Mouse (Mus musculus) liver, postnatal 0 days (tissue): ENCODE results near the gene Tshz2. TPM values are rescaled to one million over a fixed set of nuclear protein-coding genes. Genes with fewer than 3 reads are reported as not detected.

Experiments
- ATAC-seq: fragments of 200-750 bp; cut with Nextera tagmentation; 2 replicates; pipeline ENCODE4 v1.8.0; 2017; ENCODE audit warnings: mild to moderate bottlenecking, moderate library complexity
- DNase-seq: peaks from one replicate; pipeline ENCODE4 v3.0.0-alpha.2; 2016
- H3K27ac ChIP-seq: fragments of 300-500 bp; sonication (generic); 2 replicates; pipeline ENCODE4 v1.5.1; 2014; ENCODE audit warnings: antibody characterized with exemption, moderate library complexity, mild to moderate bottlenecking, low read depth
- H3K27me3 ChIP-seq: fragments of 300-500 bp; sonication (generic); 2 replicates; pipeline ENCODE4 v1.6.1; 2014; ENCODE audit warnings: low read length, control low read depth, mixed read lengths; ENCODE audit not compliant: insufficient read depth
- H3K36me3 ChIP-seq: fragments of 300-500 bp; sonication (generic); replicated peaks from 2 replicates; pipeline ENCODE4 v1.6.1; 2014; ENCODE audit warnings: mild to moderate bottlenecking, control low read depth, low read length, moderate library complexity, mixed read lengths; ENCODE audit not compliant: insufficient read depth
- H3K4me1 ChIP-seq: fragments of 300-500 bp; sonication (generic); 2 replicates; pipeline ENCODE4 v1.6.1; 2014; ENCODE audit warnings: antibody characterized with exemption, mild to moderate bottlenecking, control low read depth; ENCODE audit not compliant: insufficient read depth
- H3K4me2 ChIP-seq: fragments of 300-500 bp; sonication (generic); 2 replicates; pipeline ENCODE4 v1.6.1; 2014; ENCODE audit warnings: low read depth, mild to moderate bottlenecking, low read length, moderate library complexity, mixed read lengths
- H3K4me3 ChIP-seq: fragments of 300-500 bp; sonication (generic); 2 replicates; pipeline ENCODE4 v1.5.1; 2014; ENCODE audit warnings: low read depth, low read length
- H3K9ac ChIP-seq: fragments of 300-500 bp; sonication (generic); replicated peaks from 2 replicates; pipeline ENCODE4 v1.6.1; 2014; ENCODE audit warnings: mild to moderate bottlenecking, moderate library complexity
- H3K9me3 ChIP-seq: fragments of 300-500 bp; sonication (generic); 2 replicates; pipeline ENCODE4 v1.6.1; 2016; ENCODE audit warnings: mild to moderate bottlenecking, control low read depth, low read length, mixed read lengths
- CTCF ChIP-seq: sonication (generic); IDR thresholded peaks from 2 replicates; pipeline ENCODE4 v1.5.1; 2016; ENCODE audit warnings: antibody characterized with exemption, low read depth
- EP300 ChIP-seq: IDR thresholded peaks from 2 replicates; pipeline ENCODE4 v1.6.1; 2016; ENCODE audit warnings: antibody characterized with exemption, low read depth, mild to moderate bottlenecking
- WGBS: fragments of 180-500 bp; shearing (Covaris S2); extraction: QIAGEN DNeasy Blood & Tissue Kit; methylation state at CpG from one replicate; pipeline ENCODE4 v1.1.7; 2014; ENCODE audit not compliant: insufficient replicate concordance; 5-methylcytosine and 5-hydroxymethylcytosine counted together
- polyA plus RNA-seq: library from polyadenylated mRNA; unstranded; fragments of >200 nt; fragmentation: Nextera tagmentation; extraction: Ambion mirVana; gene quantifications from 2 replicates; pipeline ENCODE4 v1.2.1, GENCODE M21; 2015

Gene Tshz2
- polyA plus RNA-seq, 1 experiment from 2014 or later = 1.5 TPM

DNA sequence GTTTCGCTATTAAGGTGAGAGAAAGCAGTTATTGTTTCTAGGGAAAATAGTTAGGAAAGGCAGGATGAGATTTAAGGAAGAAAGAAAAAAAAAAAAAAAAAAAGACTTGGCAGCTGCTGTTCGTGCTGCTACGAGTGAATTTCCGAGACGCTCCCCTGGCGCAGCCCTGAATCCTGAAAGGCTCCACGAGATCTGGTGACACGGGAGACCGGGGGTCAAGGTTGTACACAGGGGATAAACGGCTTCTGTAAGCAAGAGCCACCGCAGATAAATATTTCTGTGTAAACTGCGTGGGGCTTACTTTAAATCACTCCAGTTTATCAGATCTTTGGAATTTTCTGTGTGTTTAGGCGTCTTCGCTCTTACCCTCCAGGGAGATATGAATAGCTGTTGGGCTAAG, 8.7 kb downstream of the Tshz2 start:
- ATAC-seq (no peak), DNase-seq (no peak)
- no peak overlapping the region for H3K9ac ChIP-seq
- no peak overlapping the region for H3K4me2 ChIP-seq
- no peak overlapping the region for H3K4me3 ChIP-seq
- H3K4me1 ChIP-seq = no peaks in the 10 kb centered on the region
- no peaks in the 10 kb centered on the region for H3K36me3 ChIP-seq
- TF ChIP-seq CTCF (no peak), EP300 (no peak)
- H3K27ac ChIP-seq = no peak overlapping the region
- no peaks in the 10 kb centered on the region for H3K9me3 ChIP-seq
- H3K27me3 ChIP-seq = no peaks in the 10 kb centered on the region
- WGBS = 67% methylated on average over 14 of the region's 14 CpGs

DNA sequence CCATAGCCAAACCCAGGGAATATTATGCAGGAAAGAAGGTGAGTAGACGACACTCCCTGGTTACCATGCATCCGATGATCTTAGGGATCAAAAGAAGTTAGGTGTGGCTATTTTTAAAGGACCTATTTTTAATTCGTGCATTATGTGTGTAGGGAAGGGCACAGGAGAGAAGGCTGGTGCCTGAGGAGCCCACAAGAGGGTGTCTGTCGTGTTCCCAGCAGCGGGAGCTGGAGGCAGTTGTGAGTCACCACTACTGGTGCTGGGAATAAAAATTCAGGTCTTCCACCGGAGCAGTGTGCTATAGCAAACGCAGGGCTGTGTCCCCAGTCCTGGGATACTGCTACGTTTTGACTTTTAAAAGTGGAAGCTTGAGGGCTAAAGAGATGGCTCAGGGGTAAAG, 9.6 kb downstream of the Tshz2 start:
- 83% methylated on average over 8 of the region's 8 CpGs for WGBS
- Histone ChIP-seq H3K9ac (no peak overlapping the region), H3K36me3 (no peaks in the 10 kb centered on the region), H3K27me3 (no peaks in the 10 kb centered on the region), H3K4me1 (no peaks in the 10 kb centered on the region), H3K4me2 (no peak overlapping the region), H3K9me3 (no peaks in the 10 kb centered on the region), H3K4me3 (no peak overlapping the region), H3K27ac (no peak overlapping the region)
- ATAC-seq (no peak), DNase-seq (no peak)
- TF ChIP-seq EP300 (no peak), CTCF (no peak)

DNA sequence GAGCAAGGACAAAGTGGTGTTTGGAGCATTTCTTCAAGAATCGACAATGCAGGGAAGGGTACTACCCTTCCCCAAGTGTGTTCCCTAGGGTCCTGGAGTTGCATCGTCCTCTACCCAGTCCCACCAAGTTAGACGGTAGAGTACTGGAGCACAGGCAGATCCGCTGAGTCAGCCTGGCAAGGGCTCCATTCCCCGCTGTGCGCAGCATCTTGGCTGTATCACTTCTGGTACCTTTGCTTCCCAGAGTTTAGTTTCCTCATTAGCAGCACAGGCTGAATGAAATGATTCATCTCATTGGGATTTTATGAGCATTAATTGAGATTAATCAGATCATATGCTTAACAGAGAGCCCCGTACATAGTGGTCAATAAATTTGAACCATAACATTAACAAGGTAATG, 14.3 kb downstream of the Tshz2 start:
- no peak for DNase-seq
- Histone ChIP-seq H3K4me2 (no peak overlapping the region), H3K4me3 (no peak overlapping the region), H3K9ac (no peak overlapping the region), H3K9me3 (no peaks in the 10 kb centered on the region), H3K27me3 (no peaks in the 10 kb centered on the region), H3K4me1 (no peaks in the 10 kb centered on the region), H3K27ac (no peak overlapping the region), H3K36me3 (no peaks in the 10 kb centered on the region)
- 92% methylated on average over 7 of the region's 7 CpGs for WGBS
- ATAC-seq = no peak
- no peak for TF ChIP-seq EP300
- no peak for TF ChIP-seq CTCF

DNA sequence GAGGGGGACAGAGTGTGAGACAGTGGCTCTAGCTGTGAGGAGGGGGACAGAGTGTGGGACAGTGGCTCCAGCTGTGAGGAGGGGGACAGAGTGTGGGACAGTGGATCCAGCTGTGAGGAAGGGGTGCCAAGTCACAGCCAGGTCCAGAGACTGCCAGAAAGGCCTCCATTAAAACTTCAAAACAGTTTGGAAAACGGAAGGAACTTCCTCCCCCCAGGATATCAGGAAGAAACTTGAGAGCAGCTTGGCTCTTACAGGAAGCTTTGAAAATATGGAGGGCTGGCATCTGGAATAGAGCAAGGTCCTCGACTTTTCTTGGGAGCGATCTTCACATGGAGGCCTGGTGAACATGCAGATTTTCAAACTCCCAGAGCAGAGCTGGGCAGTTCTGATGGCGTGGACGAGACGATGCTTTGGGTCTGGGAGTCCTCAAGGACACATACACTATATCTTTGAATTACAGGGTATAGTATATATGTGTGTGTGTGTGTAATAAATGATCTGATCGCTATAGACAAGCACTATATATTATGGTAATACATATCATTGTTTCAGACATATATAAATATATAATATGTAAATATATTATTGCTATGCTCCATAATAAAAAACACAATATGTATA, 16.6 kb downstream of the Tshz2 start:
- TF ChIP-seq CTCF (no peak), EP300 (no peak)
- no peak overlapping the region for H3K9ac ChIP-seq
- no peaks in the 10 kb centered on the region for H3K27me3 ChIP-seq
- DNase-seq (no peak), ATAC-seq (no peak)
- no peak overlapping the region for H3K4me3 ChIP-seq
- 64% methylated on average over 7 of the region's 7 CpGs for WGBS
- H3K27ac ChIP-seq = no peak overlapping the region
- no peak overlapping the region for H3K4me2 ChIP-seq
- no peaks in the 10 kb centered on the region for H3K36me3 ChIP-seq
- no peaks in the 10 kb centered on the region for H3K4me1 ChIP-seq
- H3K9me3 ChIP-seq = no peaks in the 10 kb centered on the region

DNA sequence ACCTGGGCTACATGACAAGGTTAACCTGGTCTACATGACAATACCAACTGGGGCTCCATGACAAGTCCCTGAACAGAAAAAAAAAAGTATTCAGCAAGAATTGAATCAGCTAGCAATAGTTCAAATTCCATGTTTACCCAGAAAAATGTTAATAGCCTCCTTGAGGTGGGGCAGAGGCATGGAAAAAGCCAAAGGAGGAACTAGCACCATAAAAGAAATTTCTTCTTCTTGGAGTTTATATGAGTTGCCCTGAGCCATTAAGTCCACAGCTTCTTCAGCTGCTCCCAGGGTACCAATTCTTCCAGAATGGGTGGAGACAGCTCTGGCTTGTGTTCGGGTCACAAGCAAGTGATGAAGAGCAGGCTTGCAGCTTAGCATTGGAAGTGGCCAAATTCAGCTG, 20.5 kb downstream of the Tshz2 start:
- Histone ChIP-seq H3K4me3 (no peak overlapping the region), H3K4me2 (no peak overlapping the region), H3K36me3 (no peaks in the 10 kb centered on the region), H3K27me3 (no peaks in the 10 kb centered on the region), H3K9ac (no peak overlapping the region), H3K4me1 (no peaks in the 10 kb centered on the region), H3K27ac (no peak overlapping the region), H3K9me3 (no peaks in the 10 kb centered on the region)
- no peak for DNase-seq
- TF ChIP-seq CTCF (no peak), EP300 (no peak)
- WGBS = 83% methylated on average over 1 of the region's 1 CpGs
- no peak for ATAC-seq

DNA sequence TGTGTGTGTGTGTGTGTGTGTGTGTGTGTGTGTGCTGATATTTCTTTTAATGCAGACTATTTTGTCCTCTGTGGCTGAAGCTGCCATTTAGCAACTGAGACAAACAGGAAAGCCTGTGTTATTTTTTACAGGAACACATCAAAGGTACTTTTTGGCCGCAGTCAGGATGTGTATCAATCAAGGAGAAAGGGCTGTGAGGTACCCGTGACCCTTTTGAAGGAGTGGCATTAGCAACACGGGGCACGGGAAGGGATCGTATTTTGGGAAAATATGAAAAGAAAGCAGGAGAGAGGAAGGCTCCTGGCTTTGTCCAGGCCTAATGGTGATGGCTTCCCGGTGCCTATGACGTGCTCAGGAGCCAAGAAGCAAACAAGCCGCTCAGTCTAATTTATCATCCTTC, 31.0 kb downstream of the Tshz2 start:
- Histone ChIP-seq H3K27ac (no peak overlapping the region), H3K9me3 (no peaks in the 10 kb centered on the region), H3K4me2 (no peak overlapping the region), H3K4me3 (no peak overlapping the region), H3K4me1 (no peaks in the 10 kb centered on the region), H3K9ac (no peak overlapping the region), H3K27me3 (no peaks in the 10 kb centered on the region), H3K36me3 (no peaks in the 10 kb centered on the region)
- TF ChIP-seq EP300 = no peak
- no peak for TF ChIP-seq CTCF
- DNase-seq (no peak), ATAC-seq (no peak)
- 67% methylated on average over 8 of the region's 8 CpGs for WGBS

DNA sequence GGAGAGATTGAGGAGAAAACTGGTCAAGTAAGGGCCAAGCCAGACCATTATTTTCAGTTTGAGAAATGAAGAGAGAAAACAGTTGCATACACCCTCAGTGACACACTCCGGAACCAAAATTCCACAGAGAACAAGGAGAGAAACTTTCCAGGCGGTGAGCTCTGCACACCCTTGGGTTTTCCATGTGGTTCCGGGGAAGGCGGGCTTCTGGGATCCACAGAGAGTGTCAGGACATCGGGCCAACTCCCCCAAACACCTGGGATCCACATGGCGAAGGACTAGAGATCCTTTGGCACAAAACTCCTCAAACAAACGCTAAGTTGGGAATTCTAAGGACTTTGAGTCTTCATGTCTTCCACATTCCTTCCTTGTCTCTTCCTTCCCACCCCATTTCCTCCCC, 38.5 kb downstream of the Tshz2 start:
- Histone ChIP-seq H3K4me2 (no peak overlapping the region), H3K27me3 (no peaks in the 10 kb centered on the region), H3K9ac (no peak overlapping the region), H3K9me3 (no peaks in the 10 kb centered on the region), H3K36me3 (no peaks in the 10 kb centered on the region), H3K4me3 (no peak overlapping the region), H3K4me1 (no peaks in the 10 kb centered on the region), H3K27ac (no peak overlapping the region)
- TF ChIP-seq EP300 (no peak), CTCF (no peak)
- 78% methylated on average over 7 of the region's 7 CpGs for WGBS
- ATAC-seq (no peak), DNase-seq (no peak)
